ENCODE assay signal across 14 mouse cellular contexts in the genomic region with DNA sequence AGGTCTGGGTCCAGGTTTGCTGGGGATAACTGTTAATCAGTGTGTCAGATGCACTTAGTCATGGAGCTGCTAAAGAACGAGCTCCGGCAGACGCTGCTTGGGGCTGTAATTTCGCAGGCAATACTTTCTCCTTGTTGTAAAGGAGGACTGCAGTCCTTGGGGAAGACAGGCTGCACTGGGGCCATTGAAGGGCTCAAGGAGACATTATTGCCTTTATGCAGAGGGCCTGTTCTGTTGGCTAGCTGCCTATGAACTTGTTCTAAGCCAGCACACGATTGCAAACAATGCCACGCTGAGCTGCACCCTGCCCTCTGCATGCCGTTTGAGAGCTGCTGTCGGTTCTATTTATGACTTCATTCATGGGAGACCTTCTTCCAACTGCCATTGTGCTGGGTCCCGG.
DNase-seq lines count a peak whose midpoint lies in the region; ATAC-seq and TF ChIP-seq lines count a peak whose summit lies in the region.
"Had no signal": no experiment of that assay in that cellular context is flagged by ENCODE, and none has a peak within 500 bp of the region (broad histone marks: within the 10 kb centered on the region; RNA-seq: fewer than 3 reads in every experiment).

No protein-coding gene starts in this region.

- TF ChIP-seq CTCF in thymus, adult 2 months (IDR thresholded peaks at IDR 0.05; ENCODE audit: borderline replicate concordance, control insufficient read depth, extremely low read depth, insufficient read depth, low read length, poor library complexity): no peak

- no peak overlapping the region for H3K4me2 ChIP-seq in forebrain, embryonic 12.5 days
- H3K4me2 ChIP-seq in neural tube, embryonic 12.5 days (replicated peaks): 0 out of 2 replicates have a peak overlapping the region, but pooled peaks have one; percentile 3
- H3K4me2 ChIP-seq in intestine, embryonic 14.5 days (ENCODE audit: low read length): no peak overlapping the region
- H3K4me2 ChIP-seq in stomach, embryonic 16.5 days (ENCODE audit: low read depth, low read length): no peak overlapping the region
- no peak overlapping the region for H3K4me2 ChIP-seq in kidney, embryonic 14.5 days (replicated peaks; ENCODE audit: low read depth, low read length)
- H3K4me2 ChIP-seq: hindbrain, embryonic 15.5 days; liver, embryonic 13.5 days had no signal

- H3K36me3 ChIP-seq in forebrain, embryonic 12.5 days (replicated peaks): no peaks in the 10 kb centered on the region
- no peaks in the 10 kb centered on the region for H3K36me3 ChIP-seq in forebrain, embryonic 10.5 days (replicated peaks)
- no peaks in the 10 kb centered on the region for H3K36me3 ChIP-seq in neural tube, embryonic 12.5 days
- H3K36me3 ChIP-seq in intestine, embryonic 14.5 days (ENCODE audit: control insufficient read depth, insufficient read depth, low read length): no peaks in the 10 kb centered on the region
- no peaks in the 10 kb centered on the region for H3K36me3 ChIP-seq in stomach, embryonic 16.5 days (ENCODE audit: control insufficient read depth, insufficient read depth, low read length)
- no peaks in the 10 kb centered on the region for H3K36me3 ChIP-seq in thymus, adult 2 months (ENCODE audit: control insufficient read depth, insufficient read depth, low read length)
- H3K36me3 ChIP-seq in kidney, embryonic 14.5 days (ENCODE audit: control insufficient read depth, insufficient read depth, low read length): no peaks in the 10 kb centered on the region
- H3K36me3 ChIP-seq: hindbrain, embryonic 15.5 days; liver, embryonic 13.5 days had no signal

- TF ChIP-seq POLR2A in thymus, adult 2 months (IDR thresholded peaks at IDR 0.05; ENCODE audit: control insufficient read depth, extremely low read depth, insufficient read depth, low read length, poor library complexity): no peak

- H3K9me3 ChIP-seq in forebrain, embryonic 12.5 days: no peaks in the 10 kb centered on the region
- H3K9me3 ChIP-seq in forebrain, embryonic 10.5 days: no peaks in the 10 kb centered on the region
- H3K9me3 ChIP-seq in neural tube, embryonic 12.5 days: no peaks in the 10 kb centered on the region
- no peaks in the 10 kb centered on the region for H3K9me3 ChIP-seq in intestine, embryonic 14.5 days (ENCODE audit: control insufficient read depth, low read length)
- no peaks in the 10 kb centered on the region for H3K9me3 ChIP-seq in stomach, embryonic 16.5 days (replicated peaks; ENCODE audit: control insufficient read depth, low read length)
- H3K9me3 ChIP-seq in kidney, embryonic 14.5 days (ENCODE audit: control insufficient read depth, low read length): no peaks in the 10 kb centered on the region
- H3K9me3 ChIP-seq: hindbrain, embryonic 15.5 days; liver, embryonic 13.5 days had no signal

- H3K27me3 ChIP-seq in forebrain, embryonic 12.5 days: no peaks in the 10 kb centered on the region
- peaks cover 5% of the 10 kb centered on the region; the same call in 1 of the 2 replicates for H3K27me3 ChIP-seq in forebrain, embryonic 10.5 days (ENCODE audit: poor library complexity, severe bottlenecking)
- H3K27me3 ChIP-seq in neural tube, embryonic 12.5 days (replicated peaks): no peaks in the 10 kb centered on the region
- H3K27me3 ChIP-seq in intestine, embryonic 14.5 days (replicated peaks; ENCODE audit: control insufficient read depth, insufficient read depth, low read length): no peaks in the 10 kb centered on the region
- H3K27me3 ChIP-seq in stomach, embryonic 16.5 days (ENCODE audit: control insufficient read depth, insufficient read depth, low read length): no peaks in the 10 kb centered on the region
- H3K27me3 ChIP-seq in thymus, adult 2 months (ENCODE audit: control insufficient read depth, insufficient read depth, low read length): no peaks in the 10 kb centered on the region
- H3K27me3 ChIP-seq in kidney, embryonic 14.5 days (ENCODE audit: control insufficient read depth, insufficient read depth, low read length): no peaks in the 10 kb centered on the region
- H3K27me3 ChIP-seq: hindbrain, embryonic 15.5 days; liver, embryonic 13.5 days had no signal

- WGBS in forebrain, embryonic 12.5 days: 36% methylated on average over 9 of the region's 9 CpGs
- WGBS in forebrain, embryonic 10.5 days: 70% methylated on average over 9 of the region's 9 CpGs
- 17% methylated on average over 9 of the region's 9 CpGs for WGBS in neural tube, embryonic 12.5 days
- WGBS in intestine, embryonic 14.5 days: 35% methylated on average over 9 of the region's 9 CpGs
- WGBS in stomach, embryonic 16.5 days: 44% methylated on average over 9 of the region's 9 CpGs
- 77% methylated on average over 9 of the region's 9 CpGs for WGBS in thymus, adult 2 months
- 33% methylated on average over 9 of the region's 9 CpGs for WGBS in kidney, embryonic 14.5 days

- peak overlapping the region; percentile 15; the same call in 1 of the 2 replicates for H3K27ac ChIP-seq in forebrain, embryonic 12.5 days
- no peak overlapping the region for H3K27ac ChIP-seq in forebrain, embryonic 10.5 days
- H3K27ac ChIP-seq in neural tube, embryonic 12.5 days: no peak overlapping the region
- H3K27ac ChIP-seq in intestine, embryonic 14.5 days (ENCODE audit: low read depth): peak overlapping the region; percentile 71
- peak overlapping the region; percentile 50 for H3K27ac ChIP-seq in stomach, embryonic 16.5 days (ENCODE audit: low read length)
- H3K27ac ChIP-seq in thymus, adult 2 months (ENCODE audit: control insufficient read depth, insufficient read depth, low read length): no peak overlapping the region
- no peak overlapping the region for H3K27ac ChIP-seq in kidney, embryonic 14.5 days (ENCODE audit: low read depth, low read length)
- H3K27ac ChIP-seq: liver, embryonic 13.5 days had no signal

- H3K4me3 ChIP-seq in forebrain, embryonic 12.5 days (replicated peaks): no peak overlapping the region
- H3K4me3 ChIP-seq in forebrain, embryonic 10.5 days: no peak overlapping the region
- H3K4me3 ChIP-seq in neural tube, embryonic 12.5 days: no peak overlapping the region
- no peak overlapping the region for H3K4me3 ChIP-seq in intestine, embryonic 14.5 days (ENCODE audit: low read depth, low read length)
- H3K4me3 ChIP-seq in stomach, embryonic 16.5 days (replicated peaks; ENCODE audit: low read length): no peak overlapping the region
- H3K4me3 ChIP-seq in thymus, adult 2 months (ENCODE audit: control insufficient read depth, insufficient read depth, low read length): no peak overlapping the region
- H3K4me3 ChIP-seq in kidney, embryonic 14.5 days (ENCODE audit: low read length): no peak overlapping the region
- H3K4me3 ChIP-seq: hindbrain, embryonic 15.5 days; liver, embryonic 13.5 days had no signal

- ATAC-seq in forebrain, embryonic 12.5 days (ENCODE audit: low FRiP score): no peak
- peak; percentile 34 for ATAC-seq in neural tube, embryonic 12.5 days (ENCODE audit: low FRiP score, low read depth)
- ATAC-seq in intestine, embryonic 14.5 days (replicated peaks; ENCODE audit: low FRiP score, low TSS enrichment, low read depth): no peak
- ATAC-seq in stomach, embryonic 16.5 days (ENCODE audit: insufficient read depth, low FRiP score): peak; percentile 31; the same call in 1 of the 2 replicates
- no peak for ATAC-seq in kidney, embryonic 14.5 days (ENCODE audit: low FRiP score, low TSS enrichment)
- ATAC-seq: activated CD4-positive, CD25-positive, alpha-beta regulatory T cell, adult 4 months had no signal

- H3K9ac ChIP-seq in forebrain, embryonic 12.5 days: no peak overlapping the region
- H3K9ac ChIP-seq in neural tube, embryonic 12.5 days: no peak overlapping the region
- H3K9ac ChIP-seq in intestine, embryonic 14.5 days (ENCODE audit: low read length): no peak overlapping the region
- H3K9ac ChIP-seq in stomach, embryonic 16.5 days (ENCODE audit: low read length): no peak overlapping the region
- no peak overlapping the region for H3K9ac ChIP-seq in kidney, embryonic 14.5 days (ENCODE audit: low read depth, low read length)
- H3K9ac ChIP-seq: hindbrain, embryonic 15.5 days; liver, embryonic 13.5 days had no signal

- DNase-seq in forebrain, embryonic 10.5 days (ENCODE audit: extremely low spot score, low spot score): no peak
- DNase-seq in neural tube, embryonic 10.5 days (ENCODE audit: extremely low spot score, low spot score): no peak
- DNase-seq in intestine, embryonic 14.5 days (ENCODE audit: low spot score): no peak
- no peak for DNase-seq in thymus, adult 2 months
- DNase-seq: embryo, embryonic 11 days; heart, adult 11 months; kidney, postnatal 36 days; liver, embryonic 13.5 days had no signal

- H3K4me1 ChIP-seq in forebrain, embryonic 12.5 days: peaks cover 28% of the 10 kb centered on the region
- H3K4me1 ChIP-seq in forebrain, embryonic 10.5 days: peaks cover 65% of the 10 kb centered on the region
- H3K4me1 ChIP-seq in neural tube, embryonic 12.5 days: peaks cover 32% of the 10 kb centered on the region
- H3K4me1 ChIP-seq in intestine, embryonic 14.5 days (replicated peaks; ENCODE audit: control insufficient read depth, insufficient read depth, low read length): peaks cover 15% of the 10 kb centered on the region
- H3K4me1 ChIP-seq in stomach, embryonic 16.5 days (ENCODE audit: control insufficient read depth, insufficient read depth, low read length): peaks cover 18% of the 10 kb centered on the region
- H3K4me1 ChIP-seq in thymus, adult 2 months (replicated peaks; ENCODE audit: control insufficient read depth, insufficient read depth, low read length): no peaks in the 10 kb centered on the region
- H3K4me1 ChIP-seq in kidney, embryonic 14.5 days (ENCODE audit: control insufficient read depth, insufficient read depth, low read length): no peaks in the 10 kb centered on the region
- H3K4me1 ChIP-seq: liver, embryonic 13.5 days had no signal

Comparison
In these comparisons a context has a peak if more than half of its experiments do, and no peak if none do; other contexts are left out.
1. H3K27ac ChIP-seq: peak in forebrain, embryonic 12.5 days (single experiment), intestine, embryonic 14.5 days (single experiment) and stomach, embryonic 16.5 days (single experiment); none in forebrain, embryonic 10.5 days (single experiment), neural tube, embryonic 12.5 days (single experiment), thymus, adult 2 months (single experiment) and kidney, embryonic 14.5 days (single experiment).
2. ATAC-seq: peak in neural tube, embryonic 12.5 days (single experiment) and stomach, embryonic 16.5 days (single experiment); none in forebrain, embryonic 12.5 days (single experiment), intestine, embryonic 14.5 days (single experiment) and kidney, embryonic 14.5 days (single experiment).